Mouse (Mus musculus) ES-Bruce4 (cell line): ENCODE measurements around the gene Cc2d2b.

Experiments used
- EP300 ChIP-seq: IDR thresholded peaks from 2 replicates; pipeline ENCODE4 v1.6.1; 2011; ENCODE audit warnings: low read depth, low read length; ENCODE audit not compliant: insufficient read depth
- POLR2A ChIP-seq: IDR thresholded peaks from one replicate; pipeline ENCODE4 v1.8.1; 2011; ENCODE audit warnings: low read length; ENCODE audit not compliant: insufficient read depth

DNA sequence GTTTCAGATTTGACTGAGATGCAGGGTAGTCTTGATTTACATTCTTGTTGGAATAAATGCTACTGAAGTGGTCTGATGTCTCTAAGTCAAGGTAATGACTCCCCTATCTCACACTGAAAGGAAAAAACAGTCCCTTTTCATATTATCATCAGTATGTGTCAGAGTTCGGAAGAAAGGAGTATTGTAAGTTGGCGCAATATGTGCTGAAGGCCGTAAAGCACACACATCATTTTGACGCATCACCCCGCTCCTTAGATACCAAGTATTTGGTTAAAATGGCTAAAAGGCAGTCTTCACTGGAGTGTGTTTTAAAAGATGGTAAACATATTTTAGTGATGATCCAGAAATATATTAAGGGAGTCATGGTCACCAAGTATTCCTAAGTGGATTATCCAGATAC is 10.9 kb upstream of the Cc2d2b start:
- TF ChIP-seq POLR2A (no peak), EP300 (no peak)
